Mouse (Mus musculus) retina, embryonic 14.5 days (tissue): ENCODE data around the gene Srbd1.

Source experiments
- DNase-seq: peaks from one replicate; pipeline ENCODE4 v3.0.0-alpha.2; 2015; ENCODE audit warnings: low spot score

The Srbd1 gene

GRCm38 (mm10) chr17:86144537-86145078 lies 367 bp downstream of the Srbd1 start:
- DNase-seq, result no peak

- DNase-seq, result no peak
Measured at GRCm38 (mm10) chr17:86135835-86136234, 9.1 kb downstream of the Srbd1 start.

GRCm38 (mm10) chr17:86134461-86134860 lies 10.5 kb downstream of the Srbd1 start:
- DNase-seq, result no peak

GRCm38 (mm10) chr17:86132534-86132933 lies 12.4 kb downstream of the Srbd1 start:
- no peak for DNase-seq

- no peak for DNase-seq
Measured at GRCm38 (mm10) chr17:86128198-86128597, 16.8 kb downstream of the Srbd1 start.

GRCm38 (mm10) chr17:86125908-86126307 lies 19.1 kb downstream of the Srbd1 start:
- DNase-seq, result no peak

GRCm38 (mm10) chr17:86123146-86123545 lies 21.8 kb downstream of the Srbd1 start:
- DNase-seq, result no peak

- DNase-seq, result no peak
Measured at GRCm38 (mm10) chr17:86096875-86097274, 48.1 kb downstream of the Srbd1 start.

GRCm38 (mm10) chr17:86093124-86093523 lies 51.9 kb downstream of the Srbd1 start:
- no peak for DNase-seq

GRCm38 (mm10) chr17:86091631-86092030 lies 53.3 kb downstream of the Srbd1 start:
- DNase-seq, result no peak

- no peak for DNase-seq
Measured at GRCm38 (mm10) chr17:86089893-86090588, 54.9 kb downstream of the Srbd1 start.

GRCm38 (mm10) chr17:86087922-86088321 lies 57.1 kb downstream of the Srbd1 start:
- no peak for DNase-seq

GRCm38 (mm10) chr17:86086191-86086590 lies 58.8 kb downstream of the Srbd1 start:
- no peak for DNase-seq

GRCm38 (mm10) chr17:86083207-86083606 lies 61.8 kb downstream of the Srbd1 start:
- DNase-seq, result no peak

- no peak for DNase-seq
Measured at GRCm38 (mm10) chr17:86078060-86078459, 66.9 kb downstream of the Srbd1 start.

- no peak for DNase-seq
Measured at GRCm38 (mm10) chr17:86067444-86067843, 77.5 kb downstream of the Srbd1 start.

- no peak for DNase-seq
Measured at GRCm38 (mm10) chr17:86065833-86066232, 79.1 kb downstream of the Srbd1 start.

GRCm38 (mm10) chr17:86063461-86063860 lies 81.5 kb downstream of the Srbd1 start:
- peak; percentile 79 for DNase-seq

- DNase-seq, result no peak
Measured at GRCm38 (mm10) chr17:86060911-86061310, 84.1 kb downstream of the Srbd1 start.

- no peak for DNase-seq
Measured at GRCm38 (mm10) chr17:86040221-86040984, 104.6 kb downstream of the Srbd1 start.

GRCm38 (mm10) chr17:86039741-86040140 lies 105.2 kb downstream of the Srbd1 start:
- DNase-seq, result no peak

GRCm38 (mm10) chr17:86038211-86038648 lies 106.7 kb downstream of the Srbd1 start:
- no peak for DNase-seq

- DNase-seq, result no peak
Measured at GRCm38 (mm10) chr17:86035576-86035975, 109.4 kb downstream of the Srbd1 start.
